Mouse (Mus musculus) stomach, postnatal 0 days (tissue): ENCODE measurements around the gene Rplp0.

Experiments used
- CTCF ChIP-seq: IDR thresholded peaks from 2 replicates; pipeline ENCODE4 v1.5.1; 2016; ENCODE audit warnings: antibody characterized with exemption, low read depth, mild to moderate bottlenecking, moderate library complexity
- EP300 ChIP-seq: optimal IDR thresholded peaks from 2 replicates; pipeline ENCODE3; 2016; ENCODE audit warnings: antibody characterized with exemption

GRCm38 (mm10) chr5:115525943-115526342, 33.3 kb upstream of the Rplp0 start:
- TF ChIP-seq CTCF = no peak
- no peak for TF ChIP-seq EP300
